Mouse (Mus musculus) adrenal gland, postnatal 4 days (tissue): ENCODE measurements around the gene Fgfr2. TPM values are rescaled to one million over a fixed set of nuclear protein-coding genes. Genes with fewer than 3 reads are reported as not detected.

ENCODE experiments used
- DNase-seq, 2 experiments: peaks; one replicate each; pipeline ENCODE4 v3.0.0; 2021 to 2022; ENCODE audit warnings: low spot score in 2 of 2, mixed read lengths in 2 of 2
- total RNA-seq, 2 experiments: library from RNA; stranded (reverse); gene quantifications; 2 replicates each; pipeline ENCODE4 v1.2.3; 2021

The Fgfr2 gene
- total RNA-seq, 2 experiments from 2014 or later, result 205 to 210 TPM

- no peak for DNase-seq
These were observed 2470.1 kb downstream of the Fgfr2 start for GRCm38 (mm10) chr7:130653036-130653555.

GRCm38 (mm10) chr7:130650621-130651020, 2472.5 kb downstream of the Fgfr2 start:
- no peak for DNase-seq

- no peak for DNase-seq
These were observed 2473.9 kb downstream of the Fgfr2 start for GRCm38 (mm10) chr7:130649257-130649656.

- no peak for DNase-seq
These were observed 2475.1 kb downstream of the Fgfr2 start for GRCm38 (mm10) chr7:130648061-130648460.

- DNase-seq, result peak; percentile 36 to 39
These were observed 2476.4 kb downstream of the Fgfr2 start for GRCm38 (mm10) chr7:130646762-130647139.

GRCm38 (mm10) chr7:130645994-130646761, 2477.0 kb downstream of the Fgfr2 start:
- DNase-seq, result peak; percentile 48 to 61

- no peak for DNase-seq
These were observed 2477.7 kb downstream of the Fgfr2 start for GRCm38 (mm10) chr7:130645332-130645993.

- no peak for DNase-seq
These were observed 2482.5 kb downstream of the Fgfr2 start for GRCm38 (mm10) chr7:130640681-130641080.

GRCm38 (mm10) chr7:130637811-130638210, 2485.3 kb downstream of the Fgfr2 start:
- no peak for DNase-seq

- DNase-seq, result no peak
These were observed 2486.2 kb downstream of the Fgfr2 start for GRCm38 (mm10) chr7:130636902-130637301.

- DNase-seq, result no peak
These were observed 2486.9 kb downstream of the Fgfr2 start for GRCm38 (mm10) chr7:130636274-130636673.

GRCm38 (mm10) chr7:130635212-130635611, 2487.9 kb downstream of the Fgfr2 start:
- DNase-seq, result no peak

GRCm38 (mm10) chr7:130634259-130634871, 2488.8 kb downstream of the Fgfr2 start:
- no peak for DNase-seq

GRCm38 (mm10) chr7:130632379-130632732, 2490.8 kb downstream of the Fgfr2 start:
- no peak for DNase-seq

GRCm38 (mm10) chr7:130631553-130632378, 2491.4 kb downstream of the Fgfr2 start:
- no peak for DNase-seq

- no peak for DNase-seq
These were observed 2492.2 kb downstream of the Fgfr2 start for GRCm38 (mm10) chr7:130630956-130631355.

GRCm38 (mm10) chr7:130629999-130630398, 2493.2 kb downstream of the Fgfr2 start:
- DNase-seq, result no peak

GRCm38 (mm10) chr7:130628601-130629000, 2494.5 kb downstream of the Fgfr2 start:
- DNase-seq, result no peak

GRCm38 (mm10) chr7:130625361-130625760, 2497.8 kb downstream of the Fgfr2 start:
- no peak for DNase-seq

GRCm38 (mm10) chr7:130624299-130624698, 2498.9 kb downstream of the Fgfr2 start:
- no peak for DNase-seq

GRCm38 (mm10) chr7:130622359-130622758, 2500.8 kb downstream of the Fgfr2 start:
- DNase-seq, result no peak
